ENCODE assay signal across 8 mouse cellular contexts in the genomic region with DNA sequence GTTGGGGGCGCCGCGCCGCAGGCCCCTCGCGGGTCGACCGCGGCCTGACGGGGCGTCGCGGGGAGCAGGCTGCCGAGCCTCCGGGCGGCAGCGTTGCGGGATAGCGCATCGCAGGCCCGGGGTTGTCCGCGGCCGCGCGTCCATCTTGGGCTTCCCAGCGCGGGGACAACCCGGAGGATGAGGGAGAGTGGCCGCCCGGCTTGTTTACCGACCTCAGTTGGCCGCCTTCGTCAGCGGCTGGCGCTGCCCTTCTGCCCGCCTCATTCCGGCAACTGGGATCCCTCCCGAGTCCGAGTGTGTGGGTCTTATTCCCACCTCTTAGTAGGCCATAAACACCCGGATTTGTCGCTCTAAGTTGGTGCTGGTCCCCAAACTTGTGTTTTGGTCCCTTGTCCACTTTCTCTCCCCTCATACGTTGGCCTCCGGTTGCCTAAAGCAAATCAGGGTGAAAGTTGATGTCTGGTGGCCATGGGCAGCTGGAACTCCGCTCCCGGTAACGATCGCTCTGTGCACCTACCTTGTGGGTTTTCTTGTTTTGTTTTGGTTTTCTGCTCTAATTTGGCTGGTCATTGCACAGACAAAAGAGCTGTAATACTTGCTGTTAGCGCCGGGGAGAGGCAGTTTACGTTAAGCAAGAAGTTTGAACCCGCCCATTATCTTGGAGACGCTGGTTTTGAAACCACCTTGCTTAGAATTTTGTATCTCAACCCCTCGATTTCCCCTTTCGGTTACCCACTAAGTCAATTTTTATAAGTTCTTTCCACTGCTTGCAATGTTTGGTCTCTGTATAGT. TPM values are rescaled to one million over a fixed set of nuclear protein-coding genes. Genes with fewer than 3 reads are reported as not detected.
DNase-seq lines count a peak whose midpoint lies in the region; ATAC-seq and TF ChIP-seq lines count a peak whose summit lies in the region.

No protein-coding gene starts in this region.

- peak overlapping the region; percentile 99 for H3K9ac ChIP-seq in heart, embryonic 13.5 days
- peak overlapping the region; percentile 95 for H3K9ac ChIP-seq in kidney, embryonic 16.5 days (replicated peaks; ENCODE audit: low read length)
- H3K9ac ChIP-seq in neural tube, embryonic 13.5 days: peak overlapping the region; percentile 92

- no peak for TF ChIP-seq CTCF in bone marrow macrophage, adult 2 months (IDR thresholded peaks at IDR 0.05; ENCODE audit: low read depth, low read length)
- TF ChIP-seq CTCF in lung, adult 2 months (IDR thresholded peaks at IDR 0.05; ENCODE audit: insufficient read depth, low read length): no peak

- H3K4me2 ChIP-seq in heart, embryonic 13.5 days: peak overlapping the region; percentile 75
- peak overlapping the region; percentile 81 for H3K4me2 ChIP-seq in kidney, embryonic 16.5 days (replicated peaks; ENCODE audit: low read depth, low read length)
- peak overlapping the region; percentile 73 for H3K4me2 ChIP-seq in neural tube, embryonic 13.5 days

- H3K36me3 ChIP-seq in heart, embryonic 13.5 days: no peaks in the 10 kb centered on the region
- no peaks in the 10 kb centered on the region for H3K36me3 ChIP-seq in kidney, embryonic 16.5 days (ENCODE audit: insufficient read depth, low read length)
- H3K36me3 ChIP-seq in neural tube, embryonic 13.5 days: no peaks in the 10 kb centered on the region

- peak overlapping the region; percentile 86 for H3K27ac ChIP-seq in bone marrow macrophage, adult 2 months (ENCODE audit: insufficient read depth, low read depth, low read length)
- H3K27ac ChIP-seq in heart, embryonic 13.5 days (replicated peaks): peak overlapping the region; percentile 98
- H3K27ac ChIP-seq in kidney, embryonic 16.5 days (ENCODE audit: low read length): peak overlapping the region; percentile 93
- peak overlapping the region; percentile 99 for H3K27ac ChIP-seq in neural tube, embryonic 13.5 days (replicated peaks)

- peak; percentile 25 to 35 for DNase-seq in CD8-positive naive resting alpha-beta T cell, adult 2 months (ENCODE audit: low read depth in 2 of 2, low spot score in 2 of 2)
- DNase-seq in fibroblast of lung, adult 2 months (ENCODE audit: low read depth): peak; percentile 13
- DNase-seq in lung, adult 2 months: peak; percentile 61
- peak; percentile 73 for DNase-seq in testis, postnatal 10 days (ENCODE audit: low spot score)

- no peaks in the 10 kb centered on the region for H3K9me3 ChIP-seq in heart, embryonic 13.5 days
- no peaks in the 10 kb centered on the region for H3K9me3 ChIP-seq in kidney, embryonic 16.5 days (ENCODE audit: low read length)
- no peaks in the 10 kb centered on the region for H3K9me3 ChIP-seq in neural tube, embryonic 13.5 days

- ATAC-seq in heart, embryonic 13.5 days (ENCODE audit: extremely low read depth, insufficient number of reproducible peaks, low FRiP score, low TSS enrichment): no peak
- ATAC-seq in kidney, embryonic 16.5 days (ENCODE audit: low FRiP score, low TSS enrichment): no peak
- ATAC-seq in neural tube, embryonic 13.5 days (ENCODE audit: low read depth): peak; percentile 74

- H3K4me1 ChIP-seq in bone marrow macrophage, adult 2 months (ENCODE audit: control insufficient read depth, insufficient read depth, low read length): peaks cover 12% of the 10 kb centered on the region
- H3K4me1 ChIP-seq in heart, embryonic 13.5 days: peaks cover 19% of the 10 kb centered on the region
- H3K4me1 ChIP-seq in kidney, embryonic 16.5 days (ENCODE audit: insufficient read depth, low read length): peaks cover 10% of the 10 kb centered on the region
- H3K4me1 ChIP-seq in lung, adult 2 months (ENCODE audit: control insufficient read depth, insufficient read depth, low read length): peaks cover 3% of the 10 kb centered on the region
- H3K4me1 ChIP-seq in neural tube, embryonic 13.5 days (replicated peaks): peaks cover 19% of the 10 kb centered on the region

- H3K27me3 ChIP-seq in heart, embryonic 13.5 days (replicated peaks): no peaks in the 10 kb centered on the region
- no peaks in the 10 kb centered on the region for H3K27me3 ChIP-seq in kidney, embryonic 16.5 days (ENCODE audit: insufficient read depth, low read length)
- no peaks in the 10 kb centered on the region for H3K27me3 ChIP-seq in neural tube, embryonic 13.5 days

- H3K4me3 ChIP-seq in bone marrow macrophage, adult 2 months (ENCODE audit: insufficient read depth, low read length): peak overlapping the region; percentile 73
- peak overlapping the region; percentile 96 for H3K4me3 ChIP-seq in heart, embryonic 13.5 days
- peak overlapping the region; percentile 89 for H3K4me3 ChIP-seq in kidney, embryonic 16.5 days (ENCODE audit: low read length)
- H3K4me3 ChIP-seq in lung, adult 2 months (replicated peaks; ENCODE audit: extremely low read depth, low read depth, low read length): peak overlapping the region; percentile 84
- H3K4me3 ChIP-seq in neural tube, embryonic 13.5 days: peak overlapping the region; percentile 80

- WGBS in heart, embryonic 13.5 days: under 1% methylated on average over 54 of the region's 55 CpGs
- under 1% methylated on average over 53 of the region's 55 CpGs for WGBS in kidney, embryonic 16.5 days
- 0% methylated on average over 54 of the region's 55 CpGs for WGBS in lung, adult 2 months
- WGBS in neural tube, embryonic 13.5 days: under 1% methylated on average over 47 of the region's 55 CpGs

- TF ChIP-seq POLR2A in bone marrow macrophage, adult 2 months (IDR thresholded peaks at IDR 0.05; ENCODE audit: borderline replicate concordance, low read depth, low read length): no peak
- no peak for TF ChIP-seq POLR2A in lung, adult 2 months (IDR thresholded peaks at IDR 0.05; ENCODE audit: borderline replicate concordance, extremely low read depth, low read depth, low read length)

RNA-seq across cellular contexts. Expression of gene Zranb1, which starts 0.8 kb away (rescaled TPM):
- 13.6 and 16.4 TPM in 2 replicates for polyA plus RNA-seq in bone marrow macrophage, adult 2 months (2012; ENCODE audit: insufficient read depth, insufficient read length, missing spikeins)
- polyA plus RNA-seq in heart, embryonic 13.5 days (2015; fragmentation: Nextera tagmentation; extraction: Ambion mirVana): 7.5 and 8.0 TPM in 2 replicates
- 9.6 and 10.0 TPM in 2 replicates for polyA plus RNA-seq in kidney, embryonic 16.5 days (2015; fragmentation: Nextera tagmentation; extraction: Ambion mirVana)
- polyA plus RNA-seq in lung, adult 2 months (2012; rRNA removed): 5.4 and 10.2 TPM in 2 replicates
- polyA plus RNA-seq in neural tube, embryonic 13.5 days (2015; fragmentation: Nextera tagmentation; extraction: Ambion mirVana): 22.6 and 22.9 TPM in 2 replicates

Comparison
In these comparisons a context has a peak if more than half of its experiments do, and no peak if none do; other contexts are left out.
1. DNase-seq: peak in every context shown above with its lines; median percentile 73 in testis, postnatal 10 days; 61 in lung, adult 2 months; 30 in CD8-positive naive resting alpha-beta T cell, adult 2 months; 13 in fibroblast of lung, adult 2 months.